Mouse (Mus musculus) lung, postnatal 14 days (tissue): ENCODE data around the gene Gm49353.

Experiments used
- DNase-seq: peaks from one replicate; pipeline ENCODE4 v3.0.0; 2021

Gene Gm49353

DNA sequence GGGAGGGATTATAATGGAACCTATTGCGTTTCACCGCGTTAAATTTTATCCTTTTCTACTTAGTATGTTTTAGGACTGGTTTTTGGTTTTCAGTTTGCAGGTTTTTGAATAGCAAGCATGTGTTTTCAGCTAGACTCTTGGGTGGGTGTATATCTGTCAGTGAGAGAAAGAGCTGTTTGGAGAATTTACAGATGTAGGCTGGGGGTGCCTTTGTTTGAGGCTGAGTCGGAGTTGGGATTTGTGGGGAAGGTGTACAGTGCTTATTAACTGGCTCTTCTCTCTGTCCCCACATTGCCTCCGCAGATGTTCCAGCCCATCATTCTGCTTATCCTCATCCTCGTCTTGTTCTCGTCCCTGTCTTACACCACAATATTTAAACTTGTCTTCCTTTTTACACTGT, at the start of gene Gm49353:
Gene Gm49353 (plus strand): TSS at position 313 of the 400 bp plus-strand sequence.
- no peak for DNase-seq

DNA sequence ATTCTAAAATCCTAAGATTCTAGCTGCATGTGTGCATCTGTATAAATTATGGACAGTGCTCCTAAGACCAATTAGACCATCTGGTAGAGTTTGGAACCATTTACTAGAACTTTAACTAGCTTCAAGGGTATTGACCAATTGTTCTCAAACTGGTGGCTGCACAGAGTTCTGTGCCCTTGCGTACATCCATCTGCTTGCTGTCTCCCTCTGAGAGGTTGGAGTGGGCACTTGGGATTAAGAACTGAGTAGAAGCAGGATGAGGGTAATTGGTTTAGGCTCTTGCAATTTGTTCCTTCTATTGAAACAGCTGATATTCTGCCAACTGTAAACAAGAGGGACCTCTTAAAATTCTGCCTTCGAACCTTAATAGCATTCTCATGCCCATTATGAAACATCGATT, 43.5 kb upstream of the Gm49353 start:
- DNase-seq: no peak

DNA sequence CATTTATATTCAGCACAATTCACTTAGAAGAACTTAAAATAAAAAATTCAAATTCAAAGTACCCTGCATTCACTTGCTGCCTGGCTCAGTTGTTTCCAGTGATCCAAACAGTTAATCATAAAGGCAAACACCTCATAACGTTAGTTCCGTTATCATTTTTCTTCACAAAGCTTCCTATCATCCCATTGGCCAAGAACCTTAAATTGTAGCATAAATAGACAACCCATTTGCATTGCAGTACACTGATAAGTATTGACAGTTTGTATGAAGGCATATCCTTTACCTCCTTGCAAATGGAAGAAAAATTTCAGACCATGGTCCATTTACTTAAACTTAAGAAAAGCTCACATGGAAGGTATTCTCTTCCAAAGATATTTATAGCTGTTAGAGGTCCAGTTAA, 37.1 kb upstream of the Gm49353 start:
- no peak for DNase-seq

DNA sequence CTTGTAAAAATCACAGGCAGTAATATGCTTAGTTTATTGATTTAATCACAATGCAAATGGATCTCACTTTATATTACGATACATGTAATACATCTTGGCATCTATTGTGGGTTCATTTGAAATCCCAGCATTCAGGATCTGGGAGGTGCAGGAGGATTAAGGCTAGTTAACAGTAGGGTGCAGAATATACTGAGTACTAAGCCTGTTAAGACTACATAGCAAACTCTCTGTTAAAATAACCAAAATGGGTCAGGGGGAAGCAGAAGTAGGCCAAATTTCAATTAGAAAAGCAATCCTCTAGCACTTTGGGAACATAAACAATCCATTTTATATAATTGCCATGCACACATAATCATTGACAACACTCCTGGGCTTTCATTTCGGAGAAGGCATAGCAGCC, 25.0 kb upstream of the Gm49353 start:
- no peak for DNase-seq

DNA sequence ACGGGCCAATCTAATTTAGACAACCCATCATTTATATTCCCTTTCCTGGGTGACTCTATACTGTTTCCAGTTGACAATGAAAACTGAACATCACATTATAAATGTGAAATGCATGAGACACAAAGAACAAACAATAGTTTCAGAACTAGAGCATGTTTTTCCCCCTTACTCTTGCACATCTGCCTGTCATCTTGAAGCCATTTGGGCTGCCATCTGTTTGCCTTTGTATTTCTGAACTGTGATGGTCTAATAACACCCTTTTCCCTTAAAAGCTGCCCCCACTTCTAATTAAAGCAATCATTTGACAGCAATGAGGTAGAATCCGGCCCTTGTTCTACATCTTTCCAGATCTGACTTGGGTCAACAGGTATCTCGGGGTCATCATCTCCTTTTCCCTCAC, 23.1 kb upstream of the Gm49353 start:
- no peak for DNase-seq

DNA sequence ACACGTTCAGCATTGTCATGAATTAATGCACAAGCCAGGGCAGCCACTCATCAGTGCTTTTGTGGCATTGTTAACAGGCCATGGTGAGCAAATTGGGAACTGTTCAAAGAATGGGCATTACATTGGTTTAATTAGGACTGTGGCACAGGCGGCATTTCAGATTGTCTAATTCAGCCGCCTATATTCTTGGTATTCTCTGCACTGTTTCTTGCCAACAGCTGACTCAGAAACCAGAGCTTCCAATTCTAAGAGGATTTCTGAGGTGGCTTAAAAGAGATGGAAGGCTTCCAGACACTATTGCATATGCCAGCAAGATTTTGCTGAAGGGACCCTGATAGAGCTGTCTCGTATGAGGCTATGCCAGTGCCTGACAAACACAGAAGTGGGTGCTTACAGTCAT, 21.9 kb upstream of the Gm49353 start:
- DNase-seq: no peak

DNA sequence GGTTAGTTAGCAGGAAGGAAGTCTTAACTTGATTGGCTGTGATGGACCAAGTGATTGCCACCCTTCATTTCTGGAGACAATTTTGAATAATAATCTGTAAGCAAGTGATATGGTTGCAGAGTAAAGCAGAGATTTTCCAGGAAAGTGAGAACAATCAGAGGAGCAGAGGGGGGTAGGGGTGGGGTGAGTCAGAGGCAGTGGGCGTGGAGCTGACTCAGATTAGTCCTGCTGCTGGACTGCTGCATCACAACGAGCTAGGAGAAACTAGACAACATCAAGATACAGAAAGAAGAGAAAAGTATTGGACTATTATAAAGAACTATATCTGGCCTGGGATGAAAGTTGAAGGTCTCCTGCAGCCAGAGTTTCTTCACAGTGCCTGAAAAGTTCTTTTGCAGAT, 20.8 kb upstream of the Gm49353 start:
- no peak for DNase-seq

DNA sequence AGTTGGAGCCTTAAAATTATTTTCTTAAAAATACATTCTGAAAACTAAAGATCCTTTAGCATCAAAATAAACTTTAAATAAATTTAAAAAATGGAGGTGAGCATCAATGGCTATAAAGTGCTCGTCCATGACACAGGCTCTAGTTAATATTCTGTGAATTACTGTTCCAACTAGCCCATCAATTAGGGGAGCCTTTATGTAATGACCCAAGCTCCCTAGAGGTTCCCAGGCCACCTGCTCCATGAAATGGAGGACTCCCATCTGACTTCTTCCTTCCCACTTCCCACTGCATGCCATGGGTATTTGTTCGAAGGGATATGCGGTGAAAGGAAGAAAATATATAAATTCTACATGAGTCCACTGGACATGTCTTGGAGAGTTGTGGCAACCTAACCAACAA, 18.5 kb upstream of the Gm49353 start:
- DNase-seq: no peak

DNA sequence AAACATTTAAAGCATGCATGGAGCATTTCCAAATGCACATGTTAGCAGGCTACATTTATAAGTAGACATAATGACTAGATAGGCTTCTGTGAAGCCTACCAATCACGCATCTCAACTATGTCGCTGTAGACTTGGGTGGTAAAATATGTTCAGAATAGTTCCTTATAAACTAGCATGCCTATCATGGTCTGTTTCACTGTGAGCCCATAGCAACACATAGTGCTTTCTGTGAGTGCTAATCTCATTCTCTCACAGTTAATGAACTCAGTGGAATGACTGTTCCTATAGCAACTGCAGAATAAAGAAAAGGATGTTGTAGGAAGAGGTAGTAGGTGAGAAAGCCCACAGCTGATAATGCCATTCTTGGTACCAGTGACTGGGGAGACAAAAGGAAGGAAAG, 17.7 kb upstream of the Gm49353 start:
- no peak for DNase-seq

DNA sequence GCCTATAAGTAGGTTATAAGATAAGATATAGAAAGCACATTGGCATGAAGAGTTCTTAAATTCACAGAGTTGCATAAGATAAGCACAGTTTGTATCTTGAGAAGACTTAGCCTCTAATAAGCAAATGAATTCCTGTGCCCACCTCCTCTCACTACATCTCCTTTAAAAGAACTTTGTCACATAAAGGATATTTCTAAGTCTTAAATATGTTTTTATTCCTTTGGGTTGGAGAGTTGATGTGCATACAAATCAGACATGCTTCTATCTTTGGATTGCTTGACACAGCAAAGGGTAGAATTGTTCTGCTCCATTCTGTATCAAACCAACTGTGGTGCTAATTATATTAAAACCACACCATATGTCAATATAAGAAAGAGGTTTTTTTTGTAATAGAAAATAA, 5.0 kb upstream of the Gm49353 start:
- DNase-seq: no peak

DNA sequence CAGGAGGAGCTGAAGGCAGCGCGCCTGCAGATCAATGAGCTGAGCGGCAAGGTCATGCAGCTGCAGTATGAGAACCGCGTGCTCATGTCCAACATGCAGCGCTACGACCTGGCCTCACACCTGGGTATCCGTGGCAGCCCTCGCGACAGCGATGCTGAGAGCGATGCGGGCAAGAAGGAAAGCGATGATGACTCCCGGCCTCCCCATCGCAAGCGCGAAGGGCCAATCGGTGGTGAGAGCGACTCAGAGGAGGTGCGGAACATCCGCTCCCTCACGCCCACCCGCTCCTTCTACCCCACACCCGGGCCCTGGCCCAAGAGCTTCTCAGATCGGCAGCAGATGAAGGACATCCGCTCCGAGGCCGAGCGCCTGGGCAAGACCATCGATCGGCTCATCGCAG, 1.9 kb upstream of the Gm49353 start:
- DNase-seq: no peak

DNA sequence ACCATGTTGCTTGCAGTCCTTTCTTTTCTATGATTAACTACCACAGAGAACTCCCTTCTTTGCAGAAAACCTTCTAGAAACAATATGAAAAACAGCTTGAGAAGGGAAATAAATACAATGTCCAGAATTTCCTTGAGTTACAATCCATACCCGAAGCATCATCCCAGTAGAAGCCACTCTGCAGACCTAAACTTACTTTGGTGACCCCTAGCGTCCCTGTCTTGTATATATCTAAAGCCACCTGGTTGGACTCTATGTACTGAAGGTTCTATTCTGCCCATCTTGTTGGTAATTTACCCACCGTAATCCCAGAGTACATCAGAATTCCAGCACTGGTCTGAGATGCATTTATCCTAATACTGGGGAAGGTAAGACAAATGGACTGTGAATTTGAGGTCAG, 1.1 kb downstream of the Gm49353 start:
- no peak for DNase-seq

DNA sequence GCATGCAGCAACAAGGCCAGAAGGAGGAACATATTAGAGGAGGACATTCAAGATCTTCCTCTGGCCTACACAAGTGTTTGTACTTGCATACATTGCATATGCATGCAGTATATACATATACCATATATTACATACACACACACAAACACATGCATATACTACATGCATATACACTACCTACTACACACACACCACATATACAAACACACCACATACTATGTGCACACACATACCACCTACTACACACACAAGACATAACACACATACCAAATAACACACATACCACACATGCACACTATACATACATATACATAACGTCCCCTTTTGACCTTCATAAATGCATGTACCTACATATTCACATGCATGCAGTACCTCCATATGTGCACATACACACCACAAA, 1.9 kb downstream of the Gm49353 start:
- DNase-seq: no peak

DNA sequence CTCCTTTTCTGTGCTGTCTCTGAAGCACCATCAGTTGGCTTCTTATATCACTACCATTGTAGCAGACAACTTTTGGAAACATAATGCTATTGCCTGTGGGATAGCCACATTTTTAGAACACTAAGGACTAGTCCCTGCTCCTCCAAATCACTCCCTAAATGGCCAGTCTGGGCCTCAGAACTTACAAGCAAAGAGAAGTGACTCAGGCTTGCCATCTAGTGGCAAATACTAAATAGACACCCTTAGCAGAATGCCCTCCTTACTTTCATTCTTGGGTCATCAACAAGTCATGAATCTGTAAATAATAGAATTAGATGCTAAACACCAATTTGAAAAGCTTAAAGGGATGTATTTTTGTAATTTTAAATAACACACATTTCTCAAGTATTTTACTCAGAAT, 8.0 kb downstream of the Gm49353 start:
- peak; percentile 18 for DNase-seq

DNA sequence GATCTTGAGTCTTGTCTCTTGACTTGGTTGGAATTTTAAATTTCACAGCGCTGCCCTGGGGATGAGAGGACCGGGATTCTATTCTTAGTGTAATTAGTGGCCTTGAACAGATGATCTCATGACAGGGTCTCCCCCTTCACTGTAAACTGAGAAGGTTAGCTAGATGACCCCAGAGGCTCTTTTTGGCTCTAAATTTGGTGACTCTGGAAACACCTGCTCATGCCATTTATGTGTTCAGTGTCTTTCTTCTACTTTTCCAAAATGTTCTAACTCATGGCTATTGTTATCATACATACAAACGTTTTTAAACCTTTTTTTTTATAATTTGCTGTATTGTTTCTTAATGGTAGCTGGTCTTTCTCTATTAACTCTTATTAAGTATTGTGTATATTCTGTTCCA, 10.0 kb downstream of the Gm49353 start:
- DNase-seq: no peak

DNA sequence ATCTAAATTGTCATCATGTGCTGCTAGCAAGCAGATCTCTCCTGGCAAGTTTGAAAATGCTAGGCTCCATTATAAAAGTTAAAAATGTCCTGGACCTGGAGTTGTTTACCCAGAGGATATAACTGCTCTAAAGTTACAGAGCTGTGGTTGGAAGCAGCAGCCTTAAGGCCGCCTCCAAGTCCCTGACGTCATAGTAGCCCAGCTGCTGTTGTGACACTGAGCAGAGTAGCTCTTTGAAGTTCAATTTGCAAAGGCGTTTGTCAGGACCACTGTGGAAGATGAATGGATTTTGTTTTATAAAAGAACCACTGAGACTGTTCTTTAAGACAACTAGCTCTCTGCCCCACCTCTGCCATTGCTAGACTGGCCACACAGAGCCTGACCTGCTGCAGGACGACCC, 12.7 kb downstream of the Gm49353 start, which contains the start of gene 9330159F19Rik:
Gene 9330159F19Rik (plus strand): TSS at position 154 of the 400 bp plus-strand sequence.
- peak; percentile 38 for DNase-seq

DNA sequence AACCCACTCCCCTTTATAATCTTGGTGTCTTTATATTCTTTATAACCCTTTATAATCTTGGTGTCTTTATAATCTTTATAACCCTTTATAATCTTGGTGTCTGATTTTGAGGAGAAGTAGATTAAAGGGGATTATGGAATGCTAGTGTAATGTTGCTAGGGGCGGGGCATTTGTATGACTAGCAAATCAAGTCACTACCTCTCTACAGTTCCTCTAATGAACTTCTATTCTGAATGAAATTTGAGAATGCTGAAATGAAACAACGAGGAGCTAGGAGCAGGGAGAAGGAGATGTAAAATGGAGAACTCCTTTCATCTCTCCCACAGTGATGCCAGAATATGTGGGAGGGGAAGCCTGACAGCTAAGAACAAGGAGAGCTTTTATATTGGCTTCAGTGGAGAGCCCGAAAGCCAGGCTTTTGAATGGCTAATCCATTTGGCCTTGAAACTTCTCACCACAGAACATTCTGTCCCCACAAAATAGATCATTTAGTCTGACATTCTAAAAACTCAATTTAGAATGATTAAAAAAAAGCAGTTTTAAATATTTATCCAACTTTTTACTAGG, 14.9 kb downstream of the Gm49353 start:
- DNase-seq: no peak

DNA sequence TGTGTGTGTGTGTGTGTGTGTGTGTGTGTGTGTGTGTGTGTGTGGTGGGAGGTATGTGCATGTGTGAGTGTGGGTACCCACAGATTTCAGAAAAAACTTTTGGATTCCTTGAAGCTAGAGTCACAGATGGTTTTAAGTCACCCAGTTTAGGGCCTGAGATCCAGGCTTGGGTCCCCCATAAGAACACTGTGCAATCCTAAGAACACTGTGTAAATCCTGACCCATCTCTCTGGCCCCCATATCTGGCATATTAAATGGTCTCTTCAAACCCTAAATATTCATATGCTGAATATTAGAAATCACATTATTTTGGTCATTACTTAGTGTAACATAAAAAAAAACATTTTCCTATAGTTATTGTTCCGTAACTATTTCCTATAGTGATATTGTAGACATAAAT, 18.2 kb downstream of the Gm49353 start:
- DNase-seq: no peak

DNA sequence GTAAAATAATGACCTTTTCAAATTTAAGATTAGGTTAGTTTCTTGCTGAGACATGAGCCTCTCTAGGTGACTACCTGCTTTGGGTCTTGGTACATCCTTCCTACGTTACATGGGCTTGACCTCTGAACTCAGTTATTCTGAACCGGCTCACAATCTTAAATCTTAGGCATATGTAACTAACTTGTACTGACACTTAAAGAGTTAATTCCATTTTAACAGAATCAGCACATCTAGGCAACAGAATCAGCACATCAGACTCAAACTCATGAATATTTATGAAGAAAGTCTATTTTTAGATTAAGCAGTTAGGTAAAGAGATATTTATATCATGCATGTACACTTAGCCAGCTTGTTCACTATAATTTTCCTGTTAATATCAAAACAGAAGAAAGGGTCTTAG, 18.7 kb downstream of the Gm49353 start:
- DNase-seq: no peak

DNA sequence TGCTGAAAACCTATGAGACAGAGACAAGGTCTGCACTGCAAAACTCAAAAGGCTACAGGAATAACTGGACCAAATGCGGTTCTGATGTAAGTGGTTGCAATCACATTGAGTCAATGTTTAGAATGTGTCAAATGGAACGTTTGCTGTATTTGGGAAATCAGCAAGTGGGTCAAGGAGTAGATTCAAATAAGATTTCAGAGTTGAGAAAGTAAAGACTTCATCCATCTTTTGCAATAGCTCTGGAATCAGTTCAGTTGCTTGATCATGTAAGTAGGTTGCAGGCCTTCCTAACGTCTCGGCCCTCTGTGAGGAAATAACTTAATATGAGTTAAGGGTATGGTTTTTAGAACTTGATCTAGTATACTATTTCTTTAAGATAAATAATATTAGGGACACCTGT, 26.6 kb downstream of the Gm49353 start:
- no peak for DNase-seq

DNA sequence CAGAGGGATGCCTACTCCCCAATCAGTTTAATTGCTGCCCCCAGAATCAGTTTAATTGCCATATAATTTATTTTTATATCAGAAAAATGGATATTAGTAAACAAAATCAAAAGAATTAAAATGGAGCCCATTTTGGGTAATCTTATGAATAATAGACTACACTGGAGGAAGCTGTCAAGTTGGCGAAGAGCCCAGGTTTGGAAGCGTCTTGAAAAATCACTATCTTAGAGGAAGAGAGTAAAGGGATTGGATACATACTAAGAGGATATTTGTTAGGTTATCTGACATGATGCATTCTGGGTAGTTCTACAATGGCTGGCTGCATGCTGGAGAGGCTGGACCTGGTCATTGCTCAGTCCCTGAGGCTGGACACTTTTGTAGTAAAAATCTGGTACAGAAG, 32.5 kb downstream of the Gm49353 start:
- DNase-seq: no peak
